Comparison of ENCODE assay signal across 9 mouse cellular contexts in the genomic region with DNA sequence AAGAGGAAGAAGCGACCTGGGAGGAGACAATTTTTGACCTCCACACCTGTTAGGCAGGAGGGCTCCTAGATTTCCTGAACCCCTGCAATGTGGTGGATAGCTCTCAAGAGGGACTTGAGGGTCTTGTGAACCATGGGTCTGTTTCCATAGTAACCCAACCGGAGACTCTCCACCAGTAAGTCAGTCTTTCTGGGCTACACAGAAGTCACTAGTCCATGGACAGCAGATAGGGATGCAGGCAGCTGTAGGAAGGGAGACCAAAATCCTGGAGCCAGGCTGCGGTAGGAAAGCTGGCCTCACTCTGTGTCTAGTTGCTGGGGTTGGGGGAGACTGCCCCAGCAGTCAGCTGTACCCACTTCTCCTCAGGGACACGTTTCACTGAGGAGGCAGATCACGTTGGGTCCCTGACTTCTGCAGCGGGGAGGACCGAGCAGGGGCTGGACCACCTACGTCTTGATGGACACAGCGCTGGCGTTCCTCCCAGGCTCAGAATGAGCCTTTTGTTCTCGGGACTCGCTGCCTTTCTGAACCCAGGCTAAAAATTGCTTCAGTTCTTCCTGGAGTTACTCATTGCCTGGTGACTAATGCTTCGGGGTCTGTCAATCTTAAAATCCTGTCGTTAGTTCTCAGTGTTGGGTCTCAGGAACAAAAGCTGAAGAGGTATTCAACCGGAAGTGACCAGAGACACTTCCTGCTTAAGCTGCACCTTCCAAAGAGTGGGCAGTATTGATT. TPM values are rescaled to one million over a fixed set of nuclear protein-coding genes. Genes with fewer than 3 reads are reported as not detected.
DNase-seq lines count a peak whose midpoint lies in the region; ATAC-seq and TF ChIP-seq lines count a peak whose summit lies in the region.
"Had no signal": no experiment of that assay in that cellular context is flagged by ENCODE, and none has a peak within 500 bp of the region (broad histone marks: within the 10 kb centered on the region; RNA-seq: fewer than 3 reads in every experiment).

No protein-coding gene starts in this region.

- peak overlapping the region; percentile 34 for H3K27ac ChIP-seq in left cerebral cortex, adult 2 months
- peak overlapping the region; percentile 61 for H3K27ac ChIP-seq in heart, embryonic 13.5 days (replicated peaks)
- H3K27ac ChIP-seq: limb, embryonic 12.5 days had no signal

- H3K27me3 ChIP-seq in heart, embryonic 13.5 days (replicated peaks), result peaks cover 6% of the 10 kb centered on the region; the same call in 1 of the 2 replicates
- H3K27me3 ChIP-seq: limb, embryonic 12.5 days had no signal

- no peaks in the 10 kb centered on the region for H3K36me3 ChIP-seq in heart, embryonic 13.5 days
- H3K36me3 ChIP-seq: limb, embryonic 12.5 days had no signal

- DNase-seq in left cerebral cortex, adult 2 months (ENCODE audit: extremely low spot score in 1 of 2, low spot score in 2 of 2), result no peak
- no peak for DNase-seq in left cerebral cortex, adult 11 months (ENCODE audit: low spot score)
- no peak for DNase-seq in thymus, adult 18-20 months
- no peak for DNase-seq in layer of hippocampus, adult 11-12 months (ENCODE audit: low spot score)
- no peak for DNase-seq in gastrocnemius, adult 18-20 months (ENCODE audit: low spot score)

- intact Hi-C loops in left cerebral cortex, adult 2 months (cut with DNase I), result no loop called here

- peaks cover 6% of the 10 kb centered on the region; the same call in 1 of the 2 replicates for H3K4me1 ChIP-seq in heart, embryonic 13.5 days

- ATAC-seq in common myeloid progenitor, adult 5-6 weeks (replicated peaks; ENCODE audit: low read depth, poor library complexity, severe bottlenecking), result peak; percentile 12
- no peak for ATAC-seq in heart, embryonic 13.5 days (ENCODE audit: extremely low read depth, insufficient number of reproducible peaks, low FRiP score, low TSS enrichment)
- peak; percentile 40 for ATAC-seq in megakaryocyte progenitor cell, adult 5-6 weeks (replicated peaks; ENCODE audit: poor library complexity)

- no peak for TF ChIP-seq CTCF in left cerebral cortex, adult 2 months (IDR thresholded peaks at IDR 0.05)

- H3K4me2 ChIP-seq in heart, embryonic 13.5 days, result peak overlapping the region; percentile 53
- H3K4me2 ChIP-seq: limb, embryonic 12.5 days had no signal

- H3K9ac ChIP-seq in heart, embryonic 13.5 days, result 0 out of 2 replicates have a peak overlapping the region, but pooled peaks have one; percentile 5
- H3K9ac ChIP-seq: limb, embryonic 12.5 days had no signal

- WGBS in heart, embryonic 13.5 days, result 37% methylated on average over 15 of the region's 15 CpGs

- no peaks in the 10 kb centered on the region for H3K9me3 ChIP-seq in heart, embryonic 13.5 days
- H3K9me3 ChIP-seq: limb, embryonic 12.5 days had no signal

- no peak overlapping the region; the same call in 1 of the 2 replicates for H3K4me3 ChIP-seq in left cerebral cortex, adult 2 months
- H3K4me3 ChIP-seq in heart, embryonic 13.5 days, result no peak overlapping the region
- H3K4me3 ChIP-seq: limb, embryonic 12.5 days had no signal

RNA-seq across cellular contexts. Expression of gene Pdxk, which starts 6.0 kb away (rescaled TPM):
- total RNA-seq in left cerebral cortex, adult 2 months (2021), result 100 to 1,000 TPM; 114 to 118 TPM
- total RNA-seq in common myeloid progenitor, adult 5-6 weeks (2017), result 12.3 and 16.7 TPM in 2 replicates
- polyA plus RNA-seq in heart, embryonic 13.5 days (2015; fragmentation: Nextera tagmentation; extraction: Ambion mirVana), result 5.6 and 5.8 TPM in 2 replicates
- total RNA-seq in megakaryocyte progenitor cell, adult 5-6 weeks (2015), result 24.7 and 28.1 TPM in 2 replicates
- 18.8 and 19.9 TPM in 2 replicates for total RNA-seq in megakaryocyte progenitor cell, adult 5-6 weeks (2017)
- total RNA-seq in gastrocnemius, adult 18-20 months (2021), result 1 to 10 TPM; 6.2 to 7.1 TPM

RNA-seq across cellular contexts. Expression of gene Cstb, which starts 45.3 kb away (rescaled TPM):
- 10 to 100 TPM; 41.0 to 41.7 TPM for total RNA-seq in left cerebral cortex, adult 2 months (2021)
- 41.8 and 47.5 TPM in 2 replicates for total RNA-seq in common myeloid progenitor, adult 5-6 weeks (2017)
- polyA plus RNA-seq in heart, embryonic 13.5 days (2015; fragmentation: Nextera tagmentation; extraction: Ambion mirVana), result 98.8 and 114 TPM in 2 replicates
- 48.9 and 56.0 TPM in 2 replicates for total RNA-seq in megakaryocyte progenitor cell, adult 5-6 weeks (2015)
- total RNA-seq in megakaryocyte progenitor cell, adult 5-6 weeks (2017), result 41.9 and 51.4 TPM in 2 replicates
- 10 to 100 TPM; 10.1 to 17.7 TPM for total RNA-seq in gastrocnemius, adult 18-20 months (2021)

RNA-seq across cellular contexts. Expression of gene Olfr1358, which starts 46.5 kb away (rescaled TPM):
- not detected for total RNA-seq in left cerebral cortex, adult 2 months (2021)
- total RNA-seq in common myeloid progenitor, adult 5-6 weeks (2017), result not detected in 2 replicates
- polyA plus RNA-seq in heart, embryonic 13.5 days (2015; fragmentation: Nextera tagmentation; extraction: Ambion mirVana), result not detected in 2 replicates
- not detected in 2 replicates for total RNA-seq in megakaryocyte progenitor cell, adult 5-6 weeks (2015)
- total RNA-seq in megakaryocyte progenitor cell, adult 5-6 weeks (2017), result not detected in 2 replicates
- total RNA-seq in gastrocnemius, adult 18-20 months (2021), result not detected
- polyA plus RNA-seq: limb, embryonic 12.5 days had no signal

RNA-seq across cellular contexts. Expression of gene Rrp1, which starts 57.9 kb away (rescaled TPM):
- total RNA-seq in left cerebral cortex, adult 2 months (2021), result 100 to 1,000 TPM; 339 to 348 TPM
- total RNA-seq in common myeloid progenitor, adult 5-6 weeks (2017), result 393 and 414 TPM in 2 replicates
- 220 and 237 TPM in 2 replicates for polyA plus RNA-seq in heart, embryonic 13.5 days (2015; fragmentation: Nextera tagmentation; extraction: Ambion mirVana)
- total RNA-seq in megakaryocyte progenitor cell, adult 5-6 weeks (2015), result 56.7 and 60.6 TPM in 2 replicates
- total RNA-seq in megakaryocyte progenitor cell, adult 5-6 weeks (2017), result 336 and 416 TPM in 2 replicates
- total RNA-seq in gastrocnemius, adult 18-20 months (2021), result 10 to 100 TPM; 60.3 to 70.5 TPM
